Mouse (Mus musculus) liver, embryonic 14.5 days (tissue): ENCODE results near the gene Tmem125.

Experiments used
- CTCF ChIP-seq: IDR thresholded peaks from 2 replicates; pipeline ENCODE4 v1.5.1; 2016; ENCODE audit warnings: antibody characterized with exemption, low read depth, control low read depth
- EP300 ChIP-seq: IDR thresholded peaks from 2 replicates; pipeline ENCODE4 v1.6.1; 2016; ENCODE audit warnings: antibody characterized with exemption, low read depth

- TF ChIP-seq CTCF (no peak), EP300 (no peak)
These were observed 17.2 kb downstream of the Tmem125 start, which contains the start of gene 2610528J11Rik for GRCm38 (mm10) chr4:118526408-118527334.
